Mouse (Mus musculus): ENCODE results near the gene Cck. TPM values are rescaled to one million over a fixed set of nuclear protein-coding genes. Genes with fewer than 3 reads are reported as not detected.

The Cck gene
- polyA plus RNA-seq (2015; fragmentation: Nextera tagmentation; extraction: Ambion mirVana) = 70.4 and 88.3 TPM in 2 replicates

- Histone ChIP-seq H3K4me3 (ENCODE audit: low read length) (peak within 1 kb of the TSS; percentile 45), H3K4me2 (ENCODE audit: low read length) (peak within 1 kb of the TSS; percentile 67), H3K9me3 (ENCODE audit: control insufficient read depth, low read length) (no peaks in the 10 kb centered on the region), H3K36me3 (ENCODE audit: control insufficient read depth, insufficient read depth, low read length) (no peaks in the 10 kb centered on the region), H3K9ac (ENCODE audit: low read depth, low read length) (peak within 1 kb of the TSS; percentile 63), H3K27ac (ENCODE audit: low read depth, low read length) (no peak within 1 kb of the TSS), H3K4me1 (ENCODE audit: control insufficient read depth, insufficient read depth, low read depth, low read length) (peaks cover 12% of the 10 kb centered on the region), H3K27me3 (replicated peaks; ENCODE audit: control insufficient read depth, insufficient read depth, low read length) (peaks cover 35% of the 10 kb centered on the region)
- WGBS = 2% methylated on average over 12 of the region's 12 CpGs
- no peak for ATAC-seq
These were observed at the start of gene Cck for GRCm38 (mm10) chr9:121495529-121495928. Cck (minus strand) TSS chr9:121495694.

- H3K9ac ChIP-seq (ENCODE audit: low read depth, low read length) = no peak overlapping the region
- H3K27ac ChIP-seq (ENCODE audit: low read depth, low read length) = no peak overlapping the region
- H3K4me2 ChIP-seq (ENCODE audit: low read length) = no peak overlapping the region
- H3K27me3 ChIP-seq (replicated peaks; ENCODE audit: control insufficient read depth, insufficient read depth, low read length) = no peaks in the 10 kb centered on the region
- H3K36me3 ChIP-seq (ENCODE audit: control insufficient read depth, insufficient read depth, low read length) = no peaks in the 10 kb centered on the region
- H3K4me3 ChIP-seq (ENCODE audit: low read length) = no peak overlapping the region
- no peaks in the 10 kb centered on the region for H3K4me1 ChIP-seq (ENCODE audit: control insufficient read depth, insufficient read depth, low read depth, low read length)
- no peak for ATAC-seq
- H3K9me3 ChIP-seq (ENCODE audit: control insufficient read depth, low read length) = peaks cover 2% of the 10 kb centered on the region; the same call in 1 of the 2 replicates
These were observed 46.0 kb upstream of the Cck start for GRCm38 (mm10) chr9:121541530-121541929.

- ATAC-seq = no peak
These were observed 37.1 kb upstream of the Cck start for GRCm38 (mm10) chr9:121532626-121533025.

GRCm38 (mm10) chr9:121528605-121529357 lies 33.3 kb upstream of the Cck start:
- no peak for ATAC-seq
- H3K27ac ChIP-seq (ENCODE audit: low read depth, low read length) = no peak overlapping the region
- 46% methylated on average over 8 of the region's 8 CpGs for WGBS
- no peaks in the 10 kb centered on the region for H3K27me3 ChIP-seq (replicated peaks; ENCODE audit: control insufficient read depth, insufficient read depth, low read length)
- no peak overlapping the region for H3K4me2 ChIP-seq (ENCODE audit: low read length)
- no peaks in the 10 kb centered on the region for H3K4me1 ChIP-seq (ENCODE audit: control insufficient read depth, insufficient read depth, low read depth, low read length)
- no peaks in the 10 kb centered on the region for H3K9me3 ChIP-seq (ENCODE audit: control insufficient read depth, low read length)
- no peaks in the 10 kb centered on the region for H3K36me3 ChIP-seq (ENCODE audit: control insufficient read depth, insufficient read depth, low read length)
- no peak overlapping the region for H3K4me3 ChIP-seq (ENCODE audit: low read length)
- no peak overlapping the region for H3K9ac ChIP-seq (ENCODE audit: low read depth, low read length)

More at GRCm38 (mm10) chr9:121532626-121533025, 37.1 kb upstream of the Cck start:
- Histone ChIP-seq H3K27me3 (replicated peaks; ENCODE audit: control insufficient read depth, insufficient read depth, low read length) (no peaks in the 10 kb centered on the region), H3K36me3 (ENCODE audit: control insufficient read depth, insufficient read depth, low read length) (no peaks in the 10 kb centered on the region), H3K27ac (ENCODE audit: low read depth, low read length) (no peak overlapping the region), H3K4me1 (ENCODE audit: control insufficient read depth, insufficient read depth, low read depth, low read length) (no peaks in the 10 kb centered on the region), H3K9ac (ENCODE audit: low read depth, low read length) (no peak overlapping the region), H3K9me3 (ENCODE audit: control insufficient read depth, low read length) (peaks cover 2% of the 10 kb centered on the region; the same call in 1 of the 2 replicates), H3K4me3 (ENCODE audit: low read length) (no peak overlapping the region), H3K4me2 (ENCODE audit: low read length) (no peak overlapping the region)
- WGBS = 63% methylated on average over 9 of the region's 9 CpGs

- WGBS = 48% methylated on average over 6 of the region's 6 CpGs
- no peaks in the 10 kb centered on the region for H3K9me3 ChIP-seq (ENCODE audit: control insufficient read depth, low read length)
- H3K4me2 ChIP-seq (ENCODE audit: low read length) = no peak overlapping the region
- H3K27ac ChIP-seq (ENCODE audit: low read depth, low read length) = no peak overlapping the region
- H3K4me3 ChIP-seq (ENCODE audit: low read length) = no peak overlapping the region
- H3K36me3 ChIP-seq (ENCODE audit: control insufficient read depth, insufficient read depth, low read length) = no peaks in the 10 kb centered on the region
- no peaks in the 10 kb centered on the region for H3K4me1 ChIP-seq (ENCODE audit: control insufficient read depth, insufficient read depth, low read depth, low read length)
- peak; percentile 37; the same call in 1 of the 2 replicates for ATAC-seq
- no peaks in the 10 kb centered on the region for H3K27me3 ChIP-seq (replicated peaks; ENCODE audit: control insufficient read depth, insufficient read depth, low read length)
- H3K9ac ChIP-seq (ENCODE audit: low read depth, low read length) = no peak overlapping the region
These were observed 30.7 kb upstream of the Cck start for GRCm38 (mm10) chr9:121526171-121526570.

- WGBS = 86% methylated on average over 5 of the region's 5 CpGs
- H3K36me3 ChIP-seq (ENCODE audit: control insufficient read depth, insufficient read depth, low read length) = no peaks in the 10 kb centered on the region
- no peak overlapping the region for H3K4me3 ChIP-seq (ENCODE audit: low read length)
- H3K4me2 ChIP-seq (ENCODE audit: low read length) = no peak overlapping the region
- H3K27me3 ChIP-seq (replicated peaks; ENCODE audit: control insufficient read depth, insufficient read depth, low read length) = no peaks in the 10 kb centered on the region
- ATAC-seq = no peak
- no peak overlapping the region for H3K9ac ChIP-seq (ENCODE audit: low read depth, low read length)
- H3K4me1 ChIP-seq (ENCODE audit: control insufficient read depth, insufficient read depth, low read depth, low read length) = no peaks in the 10 kb centered on the region
- no peaks in the 10 kb centered on the region for H3K9me3 ChIP-seq (ENCODE audit: control insufficient read depth, low read length)
- H3K27ac ChIP-seq (ENCODE audit: low read depth, low read length) = no peak overlapping the region
These were observed 24.6 kb upstream of the Cck start for GRCm38 (mm10) chr9:121520047-121520446.

- Histone ChIP-seq H3K9me3 (ENCODE audit: control insufficient read depth, low read length) (no peaks in the 10 kb centered on the region), H3K4me2 (ENCODE audit: low read length) (no peak overlapping the region), H3K36me3 (ENCODE audit: control insufficient read depth, insufficient read depth, low read length) (no peaks in the 10 kb centered on the region), H3K4me1 (ENCODE audit: control insufficient read depth, insufficient read depth, low read depth, low read length) (no peaks in the 10 kb centered on the region), H3K9ac (ENCODE audit: low read depth, low read length) (no peak overlapping the region), H3K27ac (ENCODE audit: low read depth, low read length) (no peak overlapping the region), H3K4me3 (ENCODE audit: low read length) (no peak overlapping the region), H3K27me3 (replicated peaks; ENCODE audit: control insufficient read depth, insufficient read depth, low read length) (no peaks in the 10 kb centered on the region)
- no peak for ATAC-seq
- 81% methylated on average over 5 of the region's 5 CpGs for WGBS
These were observed 19.0 kb upstream of the Cck start for GRCm38 (mm10) chr9:121514462-121514861.

- H3K27me3 ChIP-seq (replicated peaks; ENCODE audit: control insufficient read depth, insufficient read depth, low read length) = no peaks in the 10 kb centered on the region
These were observed 16.4 kb upstream of the Cck start for GRCm38 (mm10) chr9:121511911-121512310.

GRCm38 (mm10) chr9:121506478-121507180 lies 11.1 kb upstream of the Cck start:
- 63% methylated on average over 8 of the region's 8 CpGs for WGBS
- no peaks in the 10 kb centered on the region for H3K4me1 ChIP-seq (ENCODE audit: control insufficient read depth, insufficient read depth, low read depth, low read length)
- H3K36me3 ChIP-seq (ENCODE audit: control insufficient read depth, insufficient read depth, low read length) = no peaks in the 10 kb centered on the region
- no peak overlapping the region for H3K9ac ChIP-seq (ENCODE audit: low read depth, low read length)
- no peak overlapping the region for H3K4me2 ChIP-seq (ENCODE audit: low read length)
- no peak for ATAC-seq
- H3K4me3 ChIP-seq (ENCODE audit: low read length) = no peak overlapping the region
- no peaks in the 10 kb centered on the region for H3K27me3 ChIP-seq (replicated peaks; ENCODE audit: control insufficient read depth, insufficient read depth, low read length)
- H3K9me3 ChIP-seq (ENCODE audit: control insufficient read depth, low read length) = no peaks in the 10 kb centered on the region
- no peak overlapping the region for H3K27ac ChIP-seq (ENCODE audit: low read depth, low read length)

More at GRCm38 (mm10) chr9:121511911-121512310, 16.4 kb upstream of the Cck start:
- H3K9me3 ChIP-seq (ENCODE audit: control insufficient read depth, low read length) = no peaks in the 10 kb centered on the region
- WGBS = 92% methylated on average over 4 of the region's 4 CpGs
- H3K4me1 ChIP-seq (ENCODE audit: control insufficient read depth, insufficient read depth, low read depth, low read length) = no peaks in the 10 kb centered on the region
- no peaks in the 10 kb centered on the region for H3K36me3 ChIP-seq (ENCODE audit: control insufficient read depth, insufficient read depth, low read length)
- no peak for ATAC-seq
- H3K4me2 ChIP-seq (ENCODE audit: low read length) = no peak overlapping the region
- no peak overlapping the region for H3K9ac ChIP-seq (ENCODE audit: low read depth, low read length)
- no peak overlapping the region for H3K4me3 ChIP-seq (ENCODE audit: low read length)
- no peak overlapping the region for H3K27ac ChIP-seq (ENCODE audit: low read depth, low read length)
